Mouse (Mus musculus): ENCODE results near the gene Slc22a17. TPM values are rescaled to one million over a fixed set of nuclear protein-coding genes. Genes with fewer than 3 reads are reported as not detected.

The Slc22a17 gene
- total RNA-seq, 2 experiments from 2014 or later: 606 to 608 TPM

DNA sequence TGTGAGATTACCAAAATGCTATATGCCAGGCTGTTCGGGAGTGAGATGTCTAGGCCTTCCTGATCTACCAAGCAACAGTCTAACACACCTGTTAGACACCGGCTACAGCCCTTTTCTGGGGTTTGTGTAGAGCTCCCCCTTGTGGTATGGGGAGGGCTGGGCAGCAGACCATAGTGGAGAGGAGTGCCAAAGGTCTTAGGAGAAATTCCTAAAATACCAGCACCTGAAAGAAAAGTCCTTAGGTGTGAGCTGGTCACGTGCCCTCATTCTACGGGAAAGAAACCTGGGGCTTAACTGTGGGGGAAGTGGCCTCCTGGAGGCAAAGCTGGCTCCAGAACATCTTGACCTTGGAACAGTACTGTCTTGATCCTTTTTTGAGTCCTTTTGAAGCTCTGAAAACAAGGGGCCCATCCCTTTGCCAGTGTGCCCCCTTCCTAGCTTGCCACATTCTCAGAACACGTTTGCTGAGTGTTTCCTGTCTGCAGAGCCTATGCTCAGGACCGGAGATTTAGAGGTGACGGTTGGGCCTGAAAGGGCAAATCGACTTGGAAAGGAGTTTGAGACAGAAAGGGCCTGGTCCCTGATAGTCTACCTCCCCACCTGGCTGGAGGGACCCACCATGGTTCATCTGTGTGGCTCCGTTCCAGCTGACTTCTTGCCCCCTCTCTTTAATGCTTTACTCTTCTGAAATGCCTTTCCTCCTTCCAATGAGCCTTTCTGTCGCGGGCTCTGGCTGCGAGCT lies 26.7 kb upstream of the Slc22a17 start:
- DNase-seq (ENCODE audit: low spot score in 2 of 2): peak; percentile 57 to 66

- DNase-seq (ENCODE audit: low spot score in 2 of 2): no peak
Observed at GRCm38 (mm10) chr14:54938431-54939219, 25.7 kb upstream of the Slc22a17 start.

- DNase-seq (ENCODE audit: low spot score in 2 of 2): no peak
Observed at GRCm38 (mm10) chr14:54937361-54938182, 24.6 kb upstream of the Slc22a17 start.

DNA sequence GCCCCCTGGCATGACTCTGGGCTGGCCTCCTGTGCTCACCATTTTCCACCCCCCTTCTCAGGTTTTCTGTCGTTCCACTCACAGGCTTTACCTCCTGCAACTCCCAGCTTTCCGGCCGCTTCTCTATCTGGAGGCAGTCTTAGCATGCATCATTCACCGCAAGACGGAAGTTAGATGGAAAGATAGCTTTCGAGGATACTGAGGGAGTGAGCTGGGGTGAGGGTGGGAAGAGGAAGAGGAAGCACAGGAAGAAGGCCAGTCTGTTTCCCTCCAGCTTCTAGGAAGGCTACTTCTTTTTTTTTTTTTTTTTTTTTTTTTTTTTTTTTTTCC lies 23.9 kb upstream of the Slc22a17 start:
- no peak for DNase-seq (ENCODE audit: low spot score in 2 of 2)

- peak; percentile 67 to 80 for DNase-seq (ENCODE audit: low spot score in 2 of 2)
Observed at GRCm38 (mm10) chr14:54935904-54936830, 23.2 kb upstream of the Slc22a17 start, which contains the start of gene Cmtm5. TSS of gene Cmtm5 (plus strand) at chr14:54936261.

DNA sequence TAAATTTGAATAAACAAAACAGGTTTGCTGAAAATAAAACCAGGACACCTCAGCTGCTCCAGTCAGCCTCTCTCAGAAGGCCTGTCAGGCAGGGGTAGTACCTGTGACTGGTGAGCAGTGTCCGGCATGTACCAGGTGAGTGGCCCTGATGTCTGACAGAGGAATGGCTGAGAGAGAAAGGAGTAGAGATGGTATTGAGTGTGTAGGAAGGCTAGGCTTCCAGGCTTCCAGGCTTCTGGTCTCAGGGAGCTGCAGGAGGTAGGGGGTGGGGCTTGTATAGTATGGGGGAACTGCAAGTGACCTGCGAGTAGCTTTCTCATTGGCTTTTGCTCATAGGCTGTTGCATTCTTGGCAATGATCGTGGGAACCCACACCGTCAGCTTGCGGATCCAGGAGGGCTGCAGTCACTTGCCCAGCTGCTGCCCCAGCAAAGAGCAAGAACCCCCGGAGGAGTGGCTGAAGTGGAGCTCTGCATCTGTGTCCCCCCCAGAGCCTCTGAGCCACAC lies 19.8 kb upstream of the Slc22a17 start, which contains the start of gene Il25:
TSS of gene Il25 (plus strand) at position 51 of the 506 bp plus-strand sequence.
- DNase-seq (ENCODE audit: low spot score in 2 of 2): no peak

DNA sequence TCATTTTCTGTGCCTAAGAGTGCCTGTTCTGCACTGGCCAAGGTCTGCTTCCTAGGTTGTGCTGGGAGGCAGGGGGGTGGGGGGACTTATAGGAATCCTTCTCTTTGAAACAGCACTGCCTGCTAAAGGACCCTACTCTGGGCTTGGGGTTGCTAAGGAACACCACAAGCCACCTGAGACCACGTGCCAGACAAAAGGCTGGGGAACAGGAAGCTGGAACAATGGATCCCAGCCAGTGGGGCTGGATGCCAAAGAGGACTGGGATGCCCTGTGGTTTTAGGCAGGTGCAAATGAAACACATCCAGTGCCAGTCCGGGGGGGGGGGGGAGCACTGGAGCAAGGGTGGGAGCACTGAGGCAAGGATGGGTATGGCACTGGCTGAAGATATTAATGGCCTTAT lies 17.5 kb upstream of the Slc22a17 start:
- no peak for DNase-seq (ENCODE audit: low spot score in 2 of 2)

GRCm38 (mm10) chr14:54929801-54930200 lies 16.9 kb upstream of the Slc22a17 start:
- no peak for DNase-seq (ENCODE audit: low spot score in 2 of 2)

- no peak for DNase-seq (ENCODE audit: low spot score in 2 of 2)
Observed at GRCm38 (mm10) chr14:54927296-54927695, 14.4 kb upstream of the Slc22a17 start.

GRCm38 (mm10) chr14:54926401-54927158 lies 13.6 kb upstream of the Slc22a17 start:
- peak; percentile 61 to 68 for DNase-seq (ENCODE audit: low spot score in 2 of 2)

- peak; percentile 58 to 71 for DNase-seq (ENCODE audit: low spot score in 2 of 2)
Observed at GRCm38 (mm10) chr14:54925349-54926342, 12.7 kb upstream of the Slc22a17 start, which contains the start of gene Efs. TSS of gene Efs (minus strand) at chr14:54926126.

DNA sequence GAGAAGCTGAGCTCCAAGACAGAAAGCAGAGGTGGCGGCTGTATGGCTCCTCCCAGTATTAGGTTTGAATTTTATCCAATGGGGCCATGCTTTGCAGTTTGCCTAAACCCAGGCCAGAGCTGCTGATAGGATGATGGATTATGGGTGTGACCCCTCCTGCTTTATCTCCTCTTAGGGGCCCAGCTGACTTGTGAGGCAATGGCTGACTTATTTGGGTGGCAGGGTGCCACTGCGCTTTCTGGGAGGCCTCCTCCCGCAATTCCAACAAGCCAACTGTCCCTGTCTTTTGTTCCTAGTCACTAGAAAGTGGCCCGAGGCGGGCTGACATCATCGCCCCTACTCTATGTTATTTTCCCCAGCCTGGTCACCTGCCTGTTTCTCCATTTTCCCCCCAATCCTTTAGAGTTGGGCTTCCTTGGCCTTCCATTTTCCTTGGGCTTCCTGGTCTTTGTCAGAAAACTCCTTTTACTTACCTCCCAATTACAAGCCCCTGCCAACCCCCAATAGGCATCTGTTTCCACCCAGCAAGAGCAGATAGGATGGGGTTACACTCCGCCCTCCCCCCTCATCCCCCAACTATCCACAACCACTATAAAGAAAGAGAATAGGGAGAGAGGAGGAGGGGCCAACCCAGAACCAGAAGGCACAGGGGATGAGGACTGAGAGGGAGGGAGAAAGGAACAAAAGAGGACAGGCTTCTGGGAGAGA lies 11.9 kb upstream of the Slc22a17 start:
- peak in 1 of 2 experiments; percentile 43 for DNase-seq (ENCODE audit: low spot score in 2 of 2)

- no peak for DNase-seq (ENCODE audit: low spot score in 2 of 2)
Observed at GRCm38 (mm10) chr14:54920076-54920685, 7.2 kb upstream of the Slc22a17 start.

DNA sequence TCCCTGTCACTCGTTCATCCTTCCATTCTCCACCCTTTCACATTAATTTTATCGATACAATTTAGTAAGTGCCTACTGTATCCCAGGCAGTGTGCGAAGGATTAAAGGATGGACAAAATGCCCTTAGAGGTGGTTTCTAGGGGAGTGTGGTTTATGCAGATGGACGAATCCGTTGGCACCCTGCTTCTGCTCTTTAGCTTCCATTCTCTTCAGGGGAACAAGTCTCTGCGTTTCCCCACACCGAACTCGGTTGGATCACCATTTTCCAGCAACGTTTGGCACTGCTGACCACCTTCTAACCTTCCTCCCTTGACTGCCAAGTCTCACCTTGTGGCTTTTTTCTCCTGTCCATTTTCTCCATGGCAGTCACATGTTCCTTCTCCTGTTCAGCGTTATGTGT lies 411 bp upstream of the Slc22a17 start:
- peak in 1 of 2 experiments; percentile 44 for DNase-seq (ENCODE audit: low spot score in 2 of 2)

DNA sequence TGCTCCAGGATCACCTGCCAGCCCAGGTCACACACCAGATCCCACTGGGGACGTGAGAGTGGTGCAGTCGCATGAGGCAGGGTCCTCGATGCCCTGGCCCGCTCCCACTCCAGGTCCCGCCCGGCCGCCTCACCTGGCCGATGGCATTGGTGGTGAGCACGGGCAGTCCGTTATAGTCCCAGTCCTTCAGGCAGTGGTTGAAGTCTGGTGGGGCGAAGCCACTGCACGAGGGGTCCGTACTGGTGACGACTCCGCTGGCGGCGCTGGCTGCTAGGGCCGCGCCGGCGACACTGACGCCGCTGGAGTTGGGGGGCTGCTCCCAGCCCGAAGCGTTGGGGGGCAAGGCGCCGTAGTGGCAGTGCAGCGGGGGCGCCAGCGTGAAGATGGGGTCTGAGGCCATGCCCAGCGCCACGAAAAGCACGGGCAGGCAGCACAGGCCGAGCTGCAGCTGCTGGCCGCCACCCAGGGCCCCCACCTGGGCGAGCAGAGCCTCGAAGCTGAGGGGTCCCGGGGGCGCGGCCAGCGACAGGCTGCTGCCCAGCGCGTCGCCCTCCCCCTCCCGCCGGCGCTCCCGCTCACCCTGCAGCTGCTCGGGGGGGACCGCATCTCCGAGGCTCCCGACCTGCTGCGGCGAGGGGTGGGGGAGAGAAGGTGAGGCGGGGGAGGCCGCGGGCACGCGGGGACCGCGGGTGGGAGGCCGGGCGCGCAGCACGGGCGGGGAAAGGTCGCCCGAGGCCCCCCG lies 652 bp downstream of the Slc22a17 start:
- DNase-seq (ENCODE audit: low spot score in 2 of 2): peak in 1 of 2 experiments; percentile 60

- DNase-seq (ENCODE audit: low spot score in 2 of 2): no peak
Observed at GRCm38 (mm10) chr14:54908682-54909081, 4.2 kb downstream of the Slc22a17 start.

All from layer of hippocampus, postnatal 10 days (tissue).